Mouse (Mus musculus) small intestine, adult 2 months (tissue): ENCODE measurements around the gene Appbp2. TPM values are rescaled to one million over a fixed set of nuclear protein-coding genes. Genes with fewer than 3 reads are reported as not detected.

Experiments used
- H3K27ac ChIP-seq: fragments of 200-500 bp; 2 replicates; pipeline ENCODE4 v1.5.1; 2012; ENCODE audit warnings: low read depth, low read length, control low read depth, inconsistent platforms; ENCODE audit not compliant: insufficient read depth
- H3K27me3 ChIP-seq: fragments of 200-500 bp; 2 replicates; pipeline ENCODE4 v1.6.1; 2012; ENCODE audit warnings: mild to moderate bottlenecking, moderate library complexity, low read length, inconsistent platforms; ENCODE audit not compliant: control insufficient read depth, insufficient read depth
- H3K36me3 ChIP-seq: fragments of 200-500 bp; 2 replicates; pipeline ENCODE4 v1.6.1; 2012; ENCODE audit warnings: mild to moderate bottlenecking, low read length, control low read depth, inconsistent platforms; ENCODE audit not compliant: control insufficient read depth, insufficient read depth
- H3K4me1 ChIP-seq: fragments of 200-500 bp; 2 replicates; pipeline ENCODE4 v1.6.1; 2012; ENCODE audit warnings: low read length, inconsistent platforms, mixed read lengths; ENCODE audit not compliant: control insufficient read depth, insufficient read depth, insufficient read length
- H3K4me3 ChIP-seq: fragments of 200-500 bp; 2 replicates; pipeline ENCODE4 v1.5.1; 2012; ENCODE audit warnings: low read depth, mild to moderate bottlenecking, control low read depth, inconsistent platforms, low read length, moderate library complexity
- CTCF ChIP-seq: fragments of 200-500 bp; IDR thresholded peaks from 2 replicates; pipeline ENCODE4 v1.5.1; 2012; ENCODE audit warnings: low read depth, mild to moderate bottlenecking, control low read depth, inconsistent platforms, low read length, moderate library complexity, mixed read lengths; ENCODE audit not compliant: insufficient replicate concordance, insufficient read length; ENCODE audit errors: extremely low read depth
- POLR2A ChIP-seq: fragments of 200-500 bp; IDR thresholded peaks from 2 replicates; pipeline ENCODE4 v1.6.1; 2012; ENCODE audit warnings: low read depth, mild to moderate bottlenecking, control low read depth, inconsistent platforms, low read length, moderate library complexity
- WGBS: fragments of 180-500 bp; shearing (Covaris S2); methylation state at CpG from one replicate; pipeline ENCODE4 v1.1.7; 2018; 5-methylcytosine and 5-hydroxymethylcytosine counted together
- polyA plus RNA-seq: library from polyadenylated mRNA; depleted of rRNA; stranded (reverse); fragments of >200 nt; gene quantifications from 2 replicates; pipeline ENCODE4 v1.2.3, GENCODE M21; 2012

Appbp2 gene
- polyA plus RNA-seq, 1 experiment = 4.7 TPM

DNA sequence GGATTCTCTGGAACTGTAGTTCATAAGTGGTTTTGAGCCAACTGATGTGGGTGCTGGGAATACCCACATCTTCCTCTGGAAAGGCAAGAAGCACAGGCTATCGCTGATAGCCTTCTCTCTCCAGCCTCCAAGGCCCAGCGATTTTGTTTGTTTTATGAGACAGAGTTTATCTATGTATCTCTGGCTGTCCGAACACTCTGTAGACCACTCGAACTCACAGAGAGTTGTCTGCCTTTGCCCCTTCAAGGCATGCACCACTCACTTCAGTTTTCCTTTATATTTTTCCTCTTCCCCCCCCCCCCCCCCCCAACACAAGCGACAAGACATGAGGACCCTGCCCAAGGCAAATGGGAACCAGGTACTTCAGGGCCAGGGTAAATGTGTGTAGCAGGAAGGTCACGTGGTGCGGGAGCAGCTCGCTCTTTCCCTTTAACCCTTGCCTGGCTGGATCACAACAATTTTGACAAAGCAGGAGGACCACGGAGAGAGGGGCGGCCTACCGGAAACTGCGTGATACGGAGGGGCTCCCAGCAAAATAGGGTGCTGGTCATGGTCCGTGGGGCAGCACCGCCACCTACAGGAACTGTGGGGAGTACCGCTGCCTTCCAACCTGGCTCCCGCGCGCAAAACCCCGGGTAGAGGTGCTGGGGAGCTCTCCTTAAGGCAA is 52.2 kb downstream of the Appbp2 start:
- TF ChIP-seq POLR2A (no peak), CTCF (peak; percentile 66; the same call in 1 of the 2 replicates)
- H3K27me3 ChIP-seq = no peaks in the 10 kb centered on the region
- H3K27ac ChIP-seq = no peak overlapping the region
- H3K4me1 ChIP-seq = peaks cover 5% of the 10 kb centered on the region; the same call in 1 of the 2 replicates
- no peaks in the 10 kb centered on the region for H3K36me3 ChIP-seq
- H3K4me3 ChIP-seq = peak overlapping the region; percentile 57
- WGBS = 4% methylated on average over 20 of the region's 20 CpGs

DNA sequence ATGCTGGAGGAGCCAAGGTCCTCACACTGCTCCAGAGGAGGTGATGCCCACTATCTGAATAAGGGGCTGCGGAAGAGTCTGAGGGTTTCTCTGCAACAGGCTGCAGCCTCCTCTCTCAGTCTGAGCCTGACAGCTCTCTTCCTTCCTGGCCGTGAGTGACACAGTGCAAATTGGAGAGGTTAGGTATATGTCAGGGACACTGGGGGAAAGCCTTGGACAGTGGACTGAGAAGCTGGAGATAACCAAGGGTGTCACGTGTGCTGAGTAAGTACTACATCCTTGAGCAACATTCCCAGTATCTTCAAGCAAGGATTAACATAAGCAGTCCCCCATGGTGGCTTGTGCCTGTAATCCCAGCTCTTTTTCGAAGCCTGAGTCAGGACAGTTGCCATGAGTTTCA is 56.5 kb downstream of the Appbp2 start:
- Histone ChIP-seq H3K4me1 (peaks cover 5% of the 10 kb centered on the region; the same call in 1 of the 2 replicates), H3K27ac (no peak overlapping the region), H3K36me3 (no peaks in the 10 kb centered on the region), H3K4me3 (no peak overlapping the region), H3K27me3 (no peaks in the 10 kb centered on the region)
- TF ChIP-seq POLR2A = no peak
- TF ChIP-seq CTCF = no peak
- 83% methylated on average over 4 of the region's 4 CpGs for WGBS

- Histone ChIP-seq H3K27ac (no peak overlapping the region), H3K4me1 (no peaks in the 10 kb centered on the region), H3K27me3 (no peaks in the 10 kb centered on the region), H3K4me3 (no peak overlapping the region), H3K36me3 (no peaks in the 10 kb centered on the region)
- TF ChIP-seq CTCF (no peak), POLR2A (no peak)
- WGBS = 71% methylated on average over 6 of the region's 6 CpGs
Observed at GRCm38 (mm10) chr11:85177761-85178160, 57.2 kb downstream of the Appbp2 start.

DNA sequence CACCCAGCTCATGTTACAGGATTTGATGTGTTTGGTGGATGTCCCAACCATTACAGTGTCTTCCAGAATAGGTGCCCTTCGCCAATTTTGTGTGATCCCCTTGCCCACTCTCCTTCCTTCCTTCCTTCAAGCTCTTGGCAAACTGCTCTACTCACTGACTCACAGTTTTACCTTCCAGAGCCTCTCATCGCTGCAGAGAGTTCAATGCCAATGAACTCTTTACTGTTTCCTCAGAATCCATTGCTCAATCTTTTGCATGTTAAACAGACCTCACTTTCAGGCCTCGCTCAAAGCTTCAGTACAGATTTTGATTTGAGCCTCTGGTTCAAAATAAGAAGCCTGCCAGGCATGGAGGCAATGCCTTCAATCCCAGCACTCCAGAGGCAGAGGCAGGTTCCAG is 59.0 kb downstream of the Appbp2 start:
- WGBS = 75% methylated on average over 3 of the region's 3 CpGs
- Histone ChIP-seq H3K4me1 (no peaks in the 10 kb centered on the region), H3K36me3 (no peaks in the 10 kb centered on the region), H3K4me3 (no peak overlapping the region), H3K27me3 (no peaks in the 10 kb centered on the region), H3K27ac (no peak overlapping the region)
- TF ChIP-seq CTCF (no peak), POLR2A (no peak)

GRCm38 (mm10) chr11:85170833-85171232 is 64.1 kb downstream of the Appbp2 start:
- H3K27me3 ChIP-seq = no peaks in the 10 kb centered on the region
- no peak for TF ChIP-seq CTCF
- TF ChIP-seq POLR2A = 0 out of 2 replicates have a peak, but pooled peaks have one; percentile 15
- H3K4me1 ChIP-seq = no peaks in the 10 kb centered on the region
- H3K4me3 ChIP-seq = no peak overlapping the region
- H3K27ac ChIP-seq = no peak overlapping the region
- no peaks in the 10 kb centered on the region for H3K36me3 ChIP-seq
- 33% methylated on average over 2 of the region's 2 CpGs for WGBS

- WGBS = 8% methylated on average over 21 of the region's 21 CpGs
- no peaks in the 10 kb centered on the region for H3K4me1 ChIP-seq
- H3K4me3 ChIP-seq = peak within 1 kb of the TSS; percentile 40
- TF ChIP-seq CTCF (peak; percentile 89), POLR2A (no peak)
- H3K36me3 ChIP-seq = no peaks in the 10 kb centered on the region
- H3K27ac ChIP-seq = no peak within 1 kb of the TSS
- no peaks in the 10 kb centered on the region for H3K27me3 ChIP-seq
Observed at GRCm38 (mm10) chr11:85170058-85170740, 64.7 kb downstream of the Appbp2 start, which contains the start of gene 1700125H20Rik. 1700125H20Rik (plus strand) TSS chr11:85170404.

DNA sequence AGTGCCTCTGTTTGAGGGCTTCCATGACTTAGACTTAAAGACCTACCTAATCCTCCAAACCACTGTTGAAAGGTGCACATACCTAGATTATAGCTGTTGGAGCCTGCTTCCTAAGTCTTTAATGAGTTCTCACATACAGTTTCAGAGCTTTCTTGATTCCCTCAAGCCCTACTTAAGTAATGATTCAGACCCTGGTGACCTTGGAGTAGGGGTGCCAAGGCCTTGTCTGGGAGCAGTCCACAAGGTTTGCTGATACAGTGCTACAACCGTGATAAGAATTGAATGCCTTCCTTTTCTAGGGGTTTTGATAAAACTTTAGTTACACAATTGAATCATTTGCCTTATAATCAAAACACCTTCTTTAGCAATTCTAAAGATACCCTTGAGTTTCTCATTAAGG is 67.4 kb downstream of the Appbp2 start:
- WGBS = 35% methylated on average over 1 of the region's 1 CpGs
- no peaks in the 10 kb centered on the region for H3K27me3 ChIP-seq
- no peak for TF ChIP-seq POLR2A
- TF ChIP-seq CTCF = no peak
- no peaks in the 10 kb centered on the region for H3K36me3 ChIP-seq
- no peaks in the 10 kb centered on the region for H3K4me1 ChIP-seq
- H3K4me3 ChIP-seq = no peak overlapping the region
- no peak overlapping the region for H3K27ac ChIP-seq
